Comparison of ENCODE assay signal across 18 mouse cellular contexts in the genomic region with DNA sequence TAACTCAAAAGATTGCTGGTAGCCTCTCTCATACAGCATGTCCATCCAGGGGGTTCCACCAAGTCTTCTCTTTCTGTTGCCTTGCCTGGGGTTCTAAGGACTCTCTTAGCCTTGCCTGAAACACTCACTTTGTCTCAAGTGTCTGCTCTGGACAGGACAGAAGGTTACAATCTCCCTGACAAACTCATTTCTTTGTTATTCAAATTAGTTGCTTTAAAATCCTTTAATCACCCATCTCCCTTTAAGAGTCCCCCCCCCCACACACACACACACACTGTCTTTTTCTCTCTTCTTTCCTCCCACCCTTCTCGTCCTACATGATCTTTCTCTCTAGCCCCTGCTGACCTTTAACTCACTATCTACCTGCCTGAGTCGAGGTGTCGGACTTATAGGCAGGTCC. TPM values are rescaled to one million over a fixed set of nuclear protein-coding genes. Genes with fewer than 3 reads are reported as not detected.
DNase-seq lines count a peak whose midpoint lies in the region; TF ChIP-seq lines count a peak whose summit lies in the region.
"Had no signal": no experiment of that assay in that cellular context is flagged by ENCODE, and none has a peak within 500 bp of the region (broad histone marks: within the 10 kb centered on the region; RNA-seq: fewer than 3 reads in every experiment).

No protein-coding gene starts in this region.

- H3K27ac ChIP-seq in gastrocnemius, adult 2 months = no peak overlapping the region
- H3K27ac ChIP-seq: embryonic facial prominence, embryonic 10.5 days; embryonic facial prominence, embryonic 12.5 days; forebrain, embryonic 12.5 days had no signal

- H3K4me3 ChIP-seq in gastrocnemius, adult 2 months = no peak overlapping the region
- H3K4me3 ChIP-seq: embryonic facial prominence, embryonic 10.5 days; embryonic facial prominence, embryonic 12.5 days; forebrain, embryonic 10.5 days; forebrain, embryonic 12.5 days had no signal

- no peak for TF ChIP-seq CTCF in gastrocnemius, adult 2 months (IDR thresholded peaks at IDR 0.05)

- intact Hi-C loops in gastrocnemius, adult 2 months (cut with DNase I) = no loop called here

- peak; percentile 16 for DNase-seq in heart, adult 11 months
- no peak for DNase-seq in heart, adult 18-20 months
- peak; percentile 64 for DNase-seq in R1 (ENCODE audit: low read depth, low spot score)
- peak; percentile 78 for DNase-seq in ZHBTc4 (ENCODE audit: low read depth, low spot score)
- no peak for DNase-seq in kidney, adult 9 months
- no peak for DNase-seq in gastrocnemius, adult 2 months
- DNase-seq: adrenal gland, adult 8-10 months; adrenal gland, postnatal 14 days; adrenal gland, postnatal 36 days; cerebellum, adult 11-12 months; cerebellum, adult 2 months; cerebellum, adult 9-10 months; cerebellum, postnatal 10 days; cerebellum, postnatal 25 days had no signal

RNA-seq across cellular contexts. Expression of a gene that starts 44.1 kb away (rescaled TPM):
- 1 to 10 TPM; 4.7 to 4.9 TPM for total RNA-seq in heart, adult 18-20 months (2021)
- total RNA-seq in gastrocnemius, adult 2 months (2021) = 1 to 10 TPM; 1.8 to 2.9 TPM

Comparison
In these comparisons a context has a peak if more than half of its experiments do, and no peak if none do; other contexts are left out.
1. DNase-seq: peak in heart, adult 11 months (single experiment), R1 (single experiment) and ZHBTc4 (single experiment); none in heart, adult 18-20 months (0 of 2), kidney, adult 9 months (single experiment) and gastrocnemius, adult 2 months (single experiment).